Mouse (Mus musculus): ENCODE data around the gene Chst1. TPM values are rescaled to one million over a fixed set of nuclear protein-coding genes. Genes with fewer than 3 reads are reported as not detected.
A peak's percentile ranks its signal among the peaks of the same experiment; 100 is the strongest.

Chst1 gene
- polyA plus RNA-seq, 1 experiment from 2014 or later = 5.3 TPM

DNA sequence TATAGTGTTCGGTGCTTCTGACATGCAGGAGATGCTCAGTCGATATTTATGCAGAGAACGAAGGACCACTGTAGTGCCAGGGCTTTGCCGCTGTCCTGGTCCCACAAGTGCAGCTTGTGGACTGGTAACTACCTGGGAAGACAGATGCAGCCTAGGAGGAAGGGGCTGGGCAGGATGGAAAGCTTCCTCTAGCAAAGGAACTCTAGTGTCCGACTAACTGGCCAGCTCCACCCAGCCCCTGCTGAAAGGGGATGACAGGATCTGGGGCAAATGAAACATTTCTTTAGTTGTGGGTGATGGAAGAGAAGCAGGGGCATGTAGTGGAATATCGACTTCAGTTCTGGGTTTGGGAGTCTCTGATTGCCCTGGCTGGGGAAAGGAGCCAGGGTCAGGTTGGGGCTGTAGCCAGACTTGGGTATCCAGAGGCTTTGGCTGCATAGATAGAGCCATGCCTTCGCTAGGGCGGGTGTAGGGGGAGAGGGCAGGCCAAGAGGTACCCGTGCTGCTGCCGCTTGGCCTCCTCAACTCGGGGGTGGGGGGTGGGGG lies 493 bp upstream of the Chst1 start:
- ChIA-PET POLR2A (no interaction called here), CTCF (interaction anchor here (1.4 kb wide), 1 partner anchor 11 kb away, joined by 5 read pairs; no protein-coding TSS in a partner anchor)
- DNase-seq (ENCODE audit: low read depth, low spot score) (no peak), ATAC-seq (peak; percentile 17)
- in situ Hi-C loops (cut with MboI; ENCODE audit: low pct_unique_long_range_greater_than_20kb) = no loop called here
- no peak for TF ChIP-seq CTCF (IDR thresholded peaks at IDR 0.05)
- H3K27me3 ChIP-seq = peaks cover 25% of the 10 kb centered on the region

DNA sequence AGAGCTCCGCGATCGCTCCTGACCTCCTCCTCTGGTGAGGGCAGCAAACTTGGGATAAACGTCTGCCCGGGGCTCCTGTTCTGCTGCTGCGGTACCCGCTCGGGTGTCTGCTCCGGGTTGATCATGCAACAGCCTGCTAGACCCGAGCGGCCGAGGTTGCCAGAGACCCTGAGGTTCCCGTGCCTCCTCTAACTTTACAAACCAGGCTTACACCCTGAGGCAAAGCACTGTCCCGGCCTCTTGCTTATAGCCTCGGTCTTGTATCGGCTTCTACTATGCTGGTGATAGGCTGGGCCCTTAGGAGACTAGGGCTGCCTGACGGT lies 802 bp downstream of the Chst1 start:
- ChIA-PET CTCF (no interaction called here), POLR2A (no interaction called here)
- TF ChIP-seq CTCF (IDR thresholded peaks at IDR 0.05) = no peak

DNA sequence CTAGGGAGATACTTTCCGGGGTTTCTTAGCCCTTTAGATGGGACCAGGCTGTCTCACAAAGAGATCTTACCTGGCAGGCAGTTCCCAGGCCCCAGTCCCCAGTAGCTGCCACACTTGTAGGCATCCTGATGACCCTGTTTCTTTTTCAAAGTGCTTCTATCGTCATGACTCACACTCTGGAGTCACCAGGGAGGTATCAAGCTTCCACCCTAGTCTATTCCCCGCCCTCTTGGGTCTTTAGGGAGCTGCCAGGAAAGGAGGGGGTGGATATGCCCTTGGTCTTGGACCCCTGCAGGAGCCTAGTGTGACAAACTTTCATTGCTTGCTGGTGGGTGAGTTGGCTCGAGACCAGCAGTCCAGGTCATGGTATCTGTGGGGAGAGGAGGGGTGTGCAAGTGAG lies 1.7 kb downstream of the Chst1 start:
- POLR2A ChIA-PET = no interaction called here
- ATAC-seq = no peak
- no peak for TF ChIP-seq CTCF (IDR thresholded peaks at IDR 0.05)

More for the DNA sequence above, 802 bp downstream of the Chst1 start:
- in situ Hi-C loops (cut with MboI; ENCODE audit: low pct_unique_long_range_greater_than_20kb) = loop anchor here (5.0 kb wide), 1 partner anchor 108 kb away; no protein-coding TSS in a partner anchor
- ATAC-seq = no peak
- H3K27me3 ChIP-seq = peaks cover 25% of the 10 kb centered on the region
- DNase-seq (ENCODE audit: low read depth, low spot score) = no peak

DNA sequence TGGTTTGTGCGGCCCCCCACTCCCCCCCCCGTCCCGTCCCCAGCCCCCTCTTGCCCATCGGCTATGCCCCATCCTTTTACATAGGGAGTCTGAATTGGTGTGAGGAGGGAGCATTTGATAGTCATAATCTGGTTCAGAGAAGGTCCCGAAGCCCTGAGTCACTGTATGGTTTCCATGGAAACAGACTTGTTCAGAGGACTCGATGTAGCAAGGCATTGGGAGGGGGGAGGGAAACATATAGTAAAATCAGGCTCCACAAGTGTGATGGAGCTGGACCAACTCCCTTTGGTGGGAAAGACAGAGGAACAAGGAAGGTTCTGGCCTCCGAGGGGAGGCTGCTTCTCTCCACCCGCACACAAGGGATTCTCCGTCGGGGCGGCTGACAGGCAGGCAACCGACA lies 2.6 kb downstream of the Chst1 start:
- DNase-seq (ENCODE audit: low read depth, low spot score) (no peak), ATAC-seq (no peak)
- no peak for TF ChIP-seq CTCF (IDR thresholded peaks at IDR 0.05)
- ChIA-PET CTCF (no interaction called here), POLR2A (no interaction called here)
- in situ Hi-C loops (cut with MboI; ENCODE audit: low pct_unique_long_range_greater_than_20kb) = loop anchor here (5.0 kb wide), 1 partner anchor 110 kb away; no protein-coding TSS in a partner anchor
- H3K27me3 ChIP-seq = peaks cover 13% of the 10 kb centered on the region

More for the DNA sequence above, 1.7 kb downstream of the Chst1 start:
- DNase-seq (ENCODE audit: low read depth, low spot score) = no peak
- H3K27me3 ChIP-seq = peaks cover 19% of the 10 kb centered on the region
- in situ Hi-C loops (cut with MboI; ENCODE audit: low pct_unique_long_range_greater_than_20kb) = loop anchor here (5.0 kb wide), 1 partner anchor 109 kb away; no protein-coding TSS in a partner anchor
- CTCF ChIA-PET = no interaction called here

DNA sequence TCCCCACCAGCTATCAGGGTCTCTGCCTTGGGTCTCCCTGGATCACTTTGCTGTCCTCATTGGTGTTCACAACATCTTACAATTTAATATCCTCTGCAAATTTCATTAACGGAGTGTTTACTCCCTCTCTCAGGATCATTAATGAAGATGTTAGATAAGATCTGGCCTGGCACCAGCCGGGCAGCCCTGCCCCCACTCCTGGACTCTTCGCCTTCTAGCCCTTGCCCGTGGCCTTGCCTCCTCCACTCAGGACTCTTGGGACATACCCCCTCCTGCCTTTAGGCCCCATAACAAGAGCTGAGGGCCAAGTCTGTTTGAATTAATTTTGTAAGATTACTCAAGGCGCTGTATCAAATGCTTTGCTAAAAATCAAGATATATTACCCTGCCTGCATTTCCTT lies 4.1 kb downstream of the Chst1 start:
- ATAC-seq (no peak), DNase-seq (ENCODE audit: low read depth, low spot score) (no peak)
- peaks cover 13% of the 10 kb centered on the region for H3K27me3 ChIP-seq
- POLR2A ChIA-PET = no interaction called here
- TF ChIP-seq CTCF (IDR thresholded peaks at IDR 0.05) = no peak
- in situ Hi-C loops (cut with MboI; ENCODE audit: low pct_unique_long_range_greater_than_20kb) = loop anchor here (5.0 kb wide), 1 partner anchor 111 kb away; no protein-coding TSS in a partner anchor
- CTCF ChIA-PET = no interaction called here

DNA sequence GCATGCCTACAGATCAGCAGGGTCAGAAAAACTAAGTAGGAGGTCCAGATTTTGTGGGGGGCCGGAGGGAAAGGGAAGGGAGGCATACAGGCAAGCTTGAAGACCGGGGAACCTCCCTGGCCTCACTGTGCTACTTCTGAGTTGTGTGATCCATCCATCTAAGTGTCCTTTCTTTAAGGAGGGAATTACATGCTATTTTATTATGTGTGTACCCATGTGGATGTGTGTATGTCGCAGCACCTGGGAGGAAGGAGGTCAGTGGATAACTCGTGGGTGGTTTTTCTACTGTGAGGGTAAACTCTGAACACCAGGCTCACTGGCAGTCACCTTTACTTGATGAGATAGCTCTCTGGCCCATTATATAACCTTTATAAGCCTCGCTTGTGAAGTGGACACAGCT lies 5.1 kb downstream of the Chst1 start:
- POLR2A ChIA-PET = no interaction called here
- no peak for TF ChIP-seq CTCF (IDR thresholded peaks at IDR 0.05)
- H3K27me3 ChIP-seq = peaks cover 13% of the 10 kb centered on the region
- CTCF ChIA-PET = no interaction called here
- in situ Hi-C loops (cut with MboI; ENCODE audit: low pct_unique_long_range_greater_than_20kb) = loop anchor here (5.0 kb wide), 1 partner anchor 112 kb away; no protein-coding TSS in a partner anchor
- DNase-seq (ENCODE audit: low read depth, low spot score) (no peak), ATAC-seq (no peak)

DNA sequence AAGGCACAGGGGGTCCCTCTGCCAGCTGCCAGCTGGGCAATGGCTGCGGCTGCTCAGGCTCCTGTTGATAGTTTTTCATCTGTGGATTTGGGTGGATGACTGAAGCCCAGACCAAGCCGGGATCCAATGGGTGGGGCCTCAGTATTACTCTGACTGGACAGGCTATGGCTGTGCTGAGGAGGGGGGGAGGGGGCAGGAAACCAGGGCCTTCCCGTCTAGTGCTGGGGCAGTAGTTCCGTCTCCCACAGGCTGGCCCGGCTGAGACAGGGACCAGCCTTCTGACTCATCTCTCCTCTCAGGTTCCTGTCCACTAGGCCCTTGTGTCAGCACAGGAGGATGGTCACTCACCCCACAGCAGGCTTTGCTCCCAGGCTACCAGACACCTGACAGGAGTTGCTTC lies 6.5 kb downstream of the Chst1 start:
- no peak for DNase-seq (ENCODE audit: low read depth, low spot score)
- in situ Hi-C loops (cut with MboI; ENCODE audit: low pct_unique_long_range_greater_than_20kb) = loop anchor here (5.0 kb wide), 1 partner anchor 206 kb away; no protein-coding TSS in a partner anchor
- POLR2A ChIA-PET = no interaction called here
- no peak for ATAC-seq
- TF ChIP-seq CTCF (IDR thresholded peaks at IDR 0.05) = no peak
- H3K27me3 ChIP-seq = peaks cover 9% of the 10 kb centered on the region
- CTCF ChIA-PET = interaction anchor here (1.0 to 1.9 kb wide), 2 partner anchors 10 to 120 kb away, joined by 3 to 6 read pairs; no protein-coding TSS in a partner anchor

DNA sequence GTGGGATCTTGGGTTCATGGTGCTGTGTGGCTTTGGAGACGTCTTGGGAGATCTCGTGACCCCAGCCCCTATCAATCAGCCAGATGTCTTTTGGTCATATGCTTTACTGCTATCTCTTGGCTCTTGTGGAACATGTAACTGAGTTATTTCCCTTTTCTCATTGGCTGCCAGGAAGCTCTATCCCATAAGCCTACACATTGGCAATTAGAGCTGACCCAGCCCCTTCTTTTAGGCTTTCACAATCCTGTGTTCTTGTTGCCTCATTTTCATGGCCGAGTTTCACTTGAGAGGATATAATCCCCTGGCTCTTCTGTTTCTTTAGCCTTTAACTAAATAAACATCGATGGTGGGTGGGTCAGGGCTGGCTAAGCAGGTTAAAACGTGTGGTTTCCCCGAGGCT lies 7.6 kb downstream of the Chst1 start:
- no peak for ATAC-seq
- CTCF ChIA-PET = interaction anchor here (1.0 to 1.9 kb wide), 2 partner anchors 11 to 121 kb away, joined by 3 to 6 read pairs; no protein-coding TSS in a partner anchor
- in situ Hi-C loops (cut with MboI; ENCODE audit: low pct_unique_long_range_greater_than_20kb) = loop anchor here (5.0 kb wide), 1 partner anchor 205 kb away; no protein-coding TSS in a partner anchor

DNA sequence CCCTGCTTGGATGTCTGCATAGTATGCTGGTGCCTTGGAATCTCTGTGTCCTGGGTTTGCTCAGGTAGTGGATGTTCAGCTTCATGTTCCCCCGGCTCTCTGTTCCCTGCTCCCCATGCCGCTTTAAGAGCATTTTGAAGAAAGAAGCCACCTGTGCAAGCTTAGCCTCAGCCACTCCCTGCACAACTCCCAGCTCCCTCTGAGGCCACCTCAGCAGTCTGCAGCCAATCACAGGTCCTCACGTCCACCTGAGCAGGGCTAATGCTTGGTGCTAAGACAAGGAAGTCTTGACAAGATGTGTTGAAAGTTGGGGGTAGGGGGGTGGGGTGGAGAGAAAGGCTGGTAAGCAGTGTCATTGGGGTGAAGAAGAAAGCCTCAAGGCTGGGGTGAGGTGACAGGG lies 8.1 kb downstream of the Chst1 start:
- CTCF ChIA-PET = interaction anchor here (1.7 to 1.9 kb wide), 2 partner anchors 10 to 121 kb away, joined by 5 to 6 read pairs; no protein-coding TSS in a partner anchor
- POLR2A ChIA-PET = no interaction called here
- ATAC-seq (no peak), DNase-seq (ENCODE audit: low read depth, low spot score) (no peak)
- in situ Hi-C loops (cut with MboI; ENCODE audit: low pct_unique_long_range_greater_than_20kb) = loop anchor here (5.0 kb wide), 1 partner anchor 205 kb away; no protein-coding TSS in a partner anchor
- peaks cover 6% of the 10 kb centered on the region for H3K27me3 ChIP-seq
- TF ChIP-seq CTCF (IDR thresholded peaks at IDR 0.05) = no peak

More for the DNA sequence above, 7.6 kb downstream of the Chst1 start:
- POLR2A ChIA-PET = no interaction called here
- no peak for TF ChIP-seq CTCF (IDR thresholded peaks at IDR 0.05)
- DNase-seq (ENCODE audit: low read depth, low spot score) = no peak
- H3K27me3 ChIP-seq = peaks cover 6% of the 10 kb centered on the region

DNA sequence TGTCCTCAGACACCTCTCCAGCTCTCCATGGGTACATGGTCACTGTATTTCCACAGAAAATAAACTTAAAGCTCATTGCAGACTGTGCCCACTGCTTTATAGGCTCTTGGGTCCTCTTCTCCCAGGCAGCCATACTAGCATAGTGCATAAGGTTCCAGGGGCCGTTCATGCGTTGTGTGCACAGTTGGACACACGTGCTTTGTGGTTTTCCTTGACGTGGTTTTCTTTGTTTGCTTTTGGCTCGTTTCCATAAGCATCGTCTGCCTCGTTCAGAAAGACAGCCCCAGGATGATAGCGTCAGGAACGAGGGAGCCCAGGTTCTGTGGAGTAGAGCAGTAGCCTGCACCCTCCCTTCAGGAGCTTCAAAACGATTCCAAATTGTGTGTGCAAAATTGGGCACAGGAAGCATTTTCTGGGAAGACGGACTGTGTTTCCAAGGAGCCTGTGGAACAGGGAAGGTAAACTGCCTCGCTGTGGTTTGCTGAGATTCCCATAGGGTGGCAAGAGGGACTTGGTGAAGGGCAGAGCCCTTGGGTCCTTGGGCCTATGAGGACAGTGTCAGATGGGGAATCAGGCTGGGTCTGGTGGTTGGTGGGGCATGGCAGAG lies 8.6 kb downstream of the Chst1 start:
- POLR2A ChIA-PET = no interaction called here
- peaks cover 6% of the 10 kb centered on the region for H3K27me3 ChIP-seq
- ATAC-seq = no peak
- DNase-seq (ENCODE audit: low read depth, low spot score) = no peak
- TF ChIP-seq CTCF (IDR thresholded peaks at IDR 0.05) = no peak
- CTCF ChIA-PET = interaction anchor here (0.9 to 1.7 kb wide), 7 partner anchors 9 to 203 kb away, joined by 3 to 6 read pairs (median 4); no protein-coding TSS in a partner anchor
- in situ Hi-C loops (cut with MboI; ENCODE audit: low pct_unique_long_range_greater_than_20kb) = loop anchor here (5.0 kb wide), 1 partner anchor 204 kb away; no protein-coding TSS in a partner anchor
